Mouse (Mus musculus) hindbrain, embryonic 14.5 days (tissue): ENCODE measurements around the gene Vti1a. TPM values are rescaled to one million over a fixed set of nuclear protein-coding genes. Genes with fewer than 3 reads are reported as not detected.

ENCODE experiments used
- ATAC-seq: fragments of 200-750 bp; cut with Nextera tagmentation; 2 replicates; pipeline ENCODE4 v1.8.0; 2017; ENCODE audit warnings: moderate number of reproducible peaks, mild to moderate bottlenecking, moderate TSS enrichment, moderate library complexity; ENCODE audit not compliant: low FRiP score
- DNase-seq: peaks from one replicate; pipeline ENCODE4 v3.0.0-alpha.2; 2015; ENCODE audit warnings: low spot score
- H3K27ac ChIP-seq: fragments of 300-500 bp; sonication (generic); 2 replicates; pipeline ENCODE4 v1.5.1; 2014; ENCODE audit warnings: mild to moderate bottlenecking, moderate library complexity
- H3K27me3 ChIP-seq: fragments of 300-500 bp; sonication (generic); 2 replicates; pipeline ENCODE4 v1.6.1; 2014; ENCODE audit warnings: mild to moderate bottlenecking, low read length, mixed read lengths; ENCODE audit not compliant: control insufficient read depth, insufficient read depth
- H3K36me3 ChIP-seq: fragments of 300-500 bp; sonication (generic); replicated peaks from 2 replicates; pipeline ENCODE4 v1.6.1; 2014; ENCODE audit not compliant: control insufficient read depth, insufficient read depth
- H3K4me1 ChIP-seq: fragments of 300-500 bp; sonication (generic); replicated peaks from 2 replicates; pipeline ENCODE4 v1.6.1; 2014; ENCODE audit warnings: antibody characterized with exemption, low read length, mixed read lengths; ENCODE audit not compliant: control insufficient read depth, insufficient read depth
- H3K4me2 ChIP-seq: fragments of 300-500 bp; sonication (generic); replicated peaks from 2 replicates; pipeline ENCODE4 v1.6.1; 2014; ENCODE audit warnings: mild to moderate bottlenecking, moderate library complexity
- H3K4me3 ChIP-seq: fragments of 300-500 bp; sonication (generic); replicated peaks from 2 replicates; pipeline ENCODE4 v1.5.1; 2014; ENCODE audit warnings: mild to moderate bottlenecking, low read length
- H3K9ac ChIP-seq: fragments of 300-500 bp; sonication (generic); 2 replicates; pipeline ENCODE4 v1.6.1; 2014
- H3K9me3 ChIP-seq: fragments of 300-500 bp; sonication (generic); 2 replicates; pipeline ENCODE4 v1.6.1; 2016; ENCODE audit warnings: low read length; ENCODE audit not compliant: control insufficient read depth
- WGBS: fragments of 180-500 bp; shearing (Covaris S2); extraction: QIAGEN DNeasy Blood & Tissue Kit; methylation state at CpG from one replicate; pipeline ENCODE4 v1.1.7; 2014; 5-methylcytosine and 5-hydroxymethylcytosine counted together
- polyA plus RNA-seq: library from polyadenylated mRNA; unstranded; fragments of >200 nt; fragmentation: Nextera tagmentation; extraction: Ambion mirVana; gene quantifications from 2 replicates; pipeline ENCODE4 v1.2.1, GENCODE M21; 2014

The Vti1a gene
- polyA plus RNA-seq, 1 experiment from 2014 or later, result 32.1 TPM

DNA sequence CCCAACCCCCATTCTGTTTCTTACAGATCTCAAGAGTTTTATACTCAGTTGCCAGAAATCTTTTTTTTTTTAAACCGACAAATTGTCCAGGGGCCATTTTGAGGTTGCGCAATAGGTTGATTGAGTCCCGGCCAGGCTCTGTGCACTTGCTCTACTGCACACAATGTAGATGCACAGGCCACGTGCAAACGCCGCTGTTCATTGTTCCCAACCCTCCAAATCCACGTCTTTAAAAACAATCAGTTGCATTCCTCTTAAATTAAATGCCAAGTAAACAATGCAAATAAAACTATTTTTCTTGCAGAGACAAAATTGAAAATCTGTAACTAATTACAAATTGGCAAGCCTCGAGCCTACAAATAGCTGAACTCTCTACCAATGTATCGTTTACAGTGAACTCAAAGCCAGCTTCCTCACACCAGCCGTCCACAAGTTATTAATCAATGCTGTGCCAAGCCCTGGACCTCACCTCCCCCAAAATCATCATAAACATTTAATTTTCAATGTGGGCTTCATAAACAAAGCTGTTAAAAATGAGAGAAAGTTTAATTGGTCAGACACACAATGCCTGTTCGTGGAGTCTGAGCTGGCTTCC, 244.1 kb downstream of the Vti1a start:
- Histone ChIP-seq H3K9me3 (no peaks in the 10 kb centered on the region), H3K4me3 (no peak overlapping the region), H3K36me3 (no peaks in the 10 kb centered on the region), H3K27ac (no peak overlapping the region), H3K4me2 (no peak overlapping the region), H3K9ac (no peak overlapping the region), H3K27me3 (peaks cover 21% of the 10 kb centered on the region), H3K4me1 (peaks cover 14% of the 10 kb centered on the region; the same call in 1 of the 2 replicates)
- DNase-seq (no peak), ATAC-seq (no peak)
- WGBS, result 78% methylated on average over 11 of the region's 11 CpGs

DNA sequence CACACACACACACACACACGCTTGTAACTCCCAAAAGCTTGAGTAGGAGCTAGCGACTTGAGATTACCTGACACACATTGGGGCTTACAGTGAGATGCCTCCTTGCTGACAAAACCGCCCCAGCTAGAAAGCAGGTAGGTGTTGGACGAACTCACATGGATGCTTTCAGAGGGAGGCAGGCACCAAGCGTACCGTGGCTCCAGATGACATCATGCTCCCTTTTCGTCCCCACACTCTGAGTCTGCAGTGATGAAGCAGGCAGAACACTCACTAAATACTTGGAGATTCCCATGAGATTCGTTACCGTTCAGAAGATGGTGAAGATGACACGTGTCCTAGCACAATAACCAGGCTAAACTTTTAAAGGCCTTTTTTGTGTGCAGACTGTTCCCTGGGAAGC, 245.4 kb downstream of the Vti1a start:
- H3K27me3 ChIP-seq, result peaks cover 24% of the 10 kb centered on the region
- H3K27ac ChIP-seq, result no peak overlapping the region
- WGBS, result 86% methylated on average over 10 of the region's 10 CpGs
- DNase-seq (no peak), ATAC-seq (no peak)
- no peaks in the 10 kb centered on the region for H3K9me3 ChIP-seq
- no peaks in the 10 kb centered on the region for H3K36me3 ChIP-seq
- H3K4me3 ChIP-seq, result no peak overlapping the region
- H3K4me1 ChIP-seq, result 0 out of 2 replicates have a peak, but pooled peaks cover 9% of the 10 kb centered on the region
- H3K4me2 ChIP-seq, result no peak overlapping the region
- no peak overlapping the region for H3K9ac ChIP-seq

DNA sequence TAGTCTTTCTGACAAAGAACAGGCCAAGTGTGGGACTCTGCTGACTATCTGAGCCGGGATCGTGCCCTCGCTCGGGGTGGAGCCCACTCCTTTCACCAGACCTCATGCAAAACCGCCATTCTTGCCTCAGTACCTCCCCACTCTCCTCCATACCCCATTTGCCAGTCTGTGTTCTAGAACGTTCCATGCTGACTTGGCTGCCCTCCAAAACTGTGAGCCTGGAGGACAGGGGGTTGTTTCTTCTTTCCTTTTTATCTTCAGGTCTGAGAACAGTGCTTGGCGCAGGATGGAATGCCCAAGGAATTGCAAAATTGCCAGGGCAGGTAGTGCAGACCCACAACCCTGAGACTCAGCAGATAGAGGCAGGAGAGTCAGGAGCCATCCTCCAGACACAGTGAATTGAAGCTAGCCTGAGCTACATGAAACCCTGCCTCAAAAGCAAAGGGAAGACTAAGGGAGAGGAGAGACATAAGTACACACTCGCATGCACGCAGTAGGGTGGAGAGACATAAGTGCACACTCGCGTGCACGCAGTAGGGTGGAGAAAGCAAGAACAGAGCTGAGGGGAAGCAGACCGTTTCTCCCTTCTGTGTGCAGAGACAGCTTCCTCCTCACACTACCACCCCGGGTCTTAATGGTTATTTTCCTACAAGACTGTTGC, 246.5 kb downstream of the Vti1a start:
- no peak for ATAC-seq
- WGBS, result 87% methylated on average over 14 of the region's 14 CpGs
- peaks cover 24% of the 10 kb centered on the region for H3K27me3 ChIP-seq

DNA sequence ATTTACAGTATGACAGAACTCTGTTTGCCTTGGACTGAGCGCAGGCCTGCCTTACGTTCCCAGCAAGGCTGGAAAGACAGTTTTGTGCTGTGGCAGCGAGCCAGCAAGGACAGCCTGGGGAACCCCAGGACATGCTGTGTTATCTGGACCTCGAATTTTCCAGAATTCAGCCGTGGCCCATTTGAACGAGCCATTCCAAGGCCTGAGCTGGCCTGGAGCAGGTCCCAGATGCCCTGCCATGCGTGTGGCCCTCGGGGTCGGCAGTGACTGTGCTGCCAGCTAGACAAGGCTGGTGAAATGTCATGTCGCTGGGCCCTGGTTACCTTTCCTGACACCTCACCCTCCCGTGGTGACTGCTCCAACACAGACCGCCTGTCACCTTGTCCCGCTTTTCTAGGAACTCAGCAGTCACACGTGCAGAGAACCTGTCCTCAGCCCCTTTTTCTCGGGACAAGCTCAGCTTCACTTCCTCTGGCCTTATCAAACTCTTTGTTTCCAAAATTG, 247.1 kb downstream of the Vti1a start:
- ATAC-seq (no peak), DNase-seq (no peak)
- no peaks in the 10 kb centered on the region for H3K36me3 ChIP-seq
- peaks cover 24% of the 10 kb centered on the region for H3K27me3 ChIP-seq
- 61% methylated on average over 15 of the region's 15 CpGs for WGBS
- no peaks in the 10 kb centered on the region for H3K9me3 ChIP-seq
- no peak overlapping the region for H3K4me2 ChIP-seq
- H3K9ac ChIP-seq, result no peak overlapping the region
- 0 out of 2 replicates have a peak, but pooled peaks cover 7% of the 10 kb centered on the region for H3K4me1 ChIP-seq
- H3K27ac ChIP-seq, result no peak overlapping the region
- H3K4me3 ChIP-seq, result no peak overlapping the region

More for the DNA sequence above, 246.5 kb downstream of the Vti1a start:
- DNase-seq, result no peak
- Histone ChIP-seq H3K36me3 (no peaks in the 10 kb centered on the region), H3K9ac (no peak overlapping the region), H3K9me3 (no peaks in the 10 kb centered on the region), H3K4me1 (0 out of 2 replicates have a peak, but pooled peaks cover 7% of the 10 kb centered on the region), H3K4me3 (no peak overlapping the region), H3K4me2 (no peak overlapping the region), H3K27ac (no peak overlapping the region)

DNA sequence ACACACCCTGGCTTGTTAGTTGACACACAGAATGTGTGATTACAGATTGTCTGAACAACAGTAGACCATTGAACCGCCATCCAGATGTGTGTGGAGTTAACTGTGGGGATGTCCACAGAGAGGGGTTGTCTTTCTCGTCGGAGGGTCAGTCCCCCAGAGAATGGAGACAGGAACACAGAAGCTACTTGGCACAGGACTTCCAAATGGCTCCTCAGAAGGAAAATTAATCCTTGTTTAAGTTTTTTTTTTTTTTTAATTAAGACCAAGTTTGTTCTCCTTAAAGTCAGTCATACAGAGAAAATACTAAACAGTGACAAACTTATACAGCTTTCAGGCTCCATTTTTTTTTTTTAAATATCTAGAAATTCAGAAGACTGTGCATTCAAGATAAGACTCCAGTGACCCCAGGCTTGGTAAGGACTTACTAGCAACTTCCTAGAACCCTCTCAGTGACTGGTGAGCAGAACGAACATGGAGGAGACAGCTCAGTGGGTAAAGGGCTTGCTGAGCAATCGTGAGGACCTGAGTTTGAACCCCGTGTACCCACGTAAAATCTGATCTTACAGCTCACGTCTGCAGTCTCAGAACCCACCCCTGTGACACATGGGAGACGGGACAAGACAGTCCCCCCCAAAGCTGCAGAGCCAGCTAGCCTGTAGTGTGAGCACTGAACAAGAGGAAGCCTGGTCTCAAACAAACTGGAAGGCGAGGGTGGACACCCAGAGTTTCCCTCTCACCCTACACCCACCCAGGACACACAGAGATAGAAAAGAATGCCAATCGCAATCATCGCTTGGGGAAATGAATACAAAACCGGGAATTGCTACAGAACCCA, 248.2 kb downstream of the Vti1a start:
- Histone ChIP-seq H3K4me1 (0 out of 2 replicates have a peak, but pooled peaks cover 7% of the 10 kb centered on the region), H3K9me3 (no peaks in the 10 kb centered on the region), H3K36me3 (no peaks in the 10 kb centered on the region), H3K9ac (no peak overlapping the region), H3K27me3 (peaks cover 24% of the 10 kb centered on the region), H3K27ac (no peak overlapping the region), H3K4me3 (no peak overlapping the region), H3K4me2 (no peak overlapping the region)
- DNase-seq (no peak), ATAC-seq (no peak)
- 77% methylated on average over 13 of the region's 13 CpGs for WGBS

DNA sequence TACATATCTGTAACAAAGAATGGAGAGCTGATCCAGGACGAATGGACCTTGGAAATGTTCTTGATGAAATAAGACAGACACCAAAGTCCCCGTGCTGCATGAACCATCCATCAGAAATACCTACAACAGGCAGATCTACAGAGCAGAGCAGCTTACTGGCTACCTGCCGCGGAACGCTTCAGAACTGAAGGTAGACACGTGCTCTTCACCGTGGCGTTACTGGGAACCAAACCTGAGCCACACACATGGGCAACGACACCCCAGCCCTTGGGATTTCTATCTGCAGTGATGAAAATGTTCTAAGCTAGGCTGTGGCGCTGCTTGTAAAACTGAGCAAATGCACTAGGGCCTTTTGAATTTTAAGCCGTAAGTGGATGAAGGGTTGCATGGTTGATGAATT, 249.0 kb downstream of the Vti1a start:
- no peak overlapping the region for H3K4me2 ChIP-seq
- no peak overlapping the region for H3K27ac ChIP-seq
- DNase-seq (no peak), ATAC-seq (no peak)
- H3K4me1 ChIP-seq, result 0 out of 2 replicates have a peak, but pooled peaks cover 7% of the 10 kb centered on the region
- 90% methylated on average over 11 of the region's 11 CpGs for WGBS
- H3K9ac ChIP-seq, result no peak overlapping the region
- no peaks in the 10 kb centered on the region for H3K9me3 ChIP-seq
- peaks cover 24% of the 10 kb centered on the region for H3K27me3 ChIP-seq
- H3K36me3 ChIP-seq, result no peaks in the 10 kb centered on the region
- H3K4me3 ChIP-seq, result no peak overlapping the region

DNA sequence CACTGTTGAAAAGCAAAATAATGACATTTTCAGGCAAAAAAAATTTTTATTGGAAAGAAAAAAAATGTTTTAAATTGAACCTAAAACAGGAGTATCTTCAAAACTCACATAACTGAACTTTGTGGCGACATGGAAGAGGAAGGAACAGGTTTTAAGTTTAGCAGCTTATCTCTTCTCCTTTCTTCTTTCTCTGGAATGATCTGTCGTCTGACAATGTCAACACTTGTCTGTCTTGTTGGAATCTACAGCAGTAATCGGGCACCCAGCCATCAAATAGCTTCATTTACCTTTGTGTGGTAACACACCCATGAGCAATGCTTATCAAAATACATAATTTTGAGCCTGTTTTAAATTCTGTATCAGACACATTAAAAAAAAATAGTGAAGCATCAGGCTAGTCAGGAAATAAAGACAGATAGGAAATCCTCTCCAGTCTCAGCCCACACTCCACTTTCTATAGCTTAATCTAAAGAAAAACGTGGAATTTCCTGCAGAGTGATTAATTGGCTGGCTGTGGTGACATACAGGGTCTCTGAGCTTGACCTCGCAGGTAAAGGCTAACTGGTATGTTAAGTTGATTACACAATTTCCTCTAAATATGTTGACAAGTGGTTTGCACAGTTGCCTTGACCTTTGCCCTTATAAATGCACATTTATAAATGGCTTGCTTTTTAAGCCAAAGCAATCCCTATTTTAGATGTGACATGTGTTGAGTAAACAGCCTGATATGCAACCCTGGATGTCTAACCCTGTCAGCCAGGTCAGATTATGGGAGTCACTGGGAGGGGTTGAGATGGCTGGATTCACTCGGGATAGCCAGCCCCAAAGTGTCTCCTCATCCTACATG, 249.7 kb downstream of the Vti1a start:
- ATAC-seq, result no peak
- Histone ChIP-seq H3K4me2 (no peak overlapping the region), H3K4me3 (no peak overlapping the region), H3K36me3 (no peaks in the 10 kb centered on the region), H3K4me1 (0 out of 2 replicates have a peak, but pooled peaks cover 7% of the 10 kb centered on the region), H3K9me3 (no peaks in the 10 kb centered on the region), H3K27ac (no peak overlapping the region), H3K27me3 (peaks cover 18% of the 10 kb centered on the region), H3K9ac (no peak overlapping the region)
- 81% methylated on average over 6 of the region's 6 CpGs for WGBS
- DNase-seq, result no peak

DNA sequence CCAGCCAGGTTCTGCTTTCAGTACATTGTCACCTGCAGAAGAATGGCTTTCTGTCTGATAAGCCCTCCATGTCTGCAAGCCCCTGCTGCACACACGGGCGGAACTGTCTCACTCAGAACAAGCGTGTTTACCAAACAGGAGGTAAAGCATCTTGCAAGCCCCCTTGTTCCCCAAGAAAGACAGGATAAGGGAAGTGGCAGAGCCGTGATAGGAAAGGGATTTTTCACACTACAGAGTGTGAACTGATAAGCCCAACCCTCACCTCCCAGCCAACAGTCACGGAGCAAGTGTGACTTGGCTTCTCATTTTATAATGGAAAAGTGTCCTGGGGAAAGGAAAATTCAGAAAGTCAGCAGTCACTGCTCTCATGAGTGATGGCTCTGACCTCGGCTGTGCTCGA, 253.0 kb downstream of the Vti1a start:
- no peaks in the 10 kb centered on the region for H3K4me1 ChIP-seq
- no peak for ATAC-seq
- DNase-seq, result no peak
- H3K27ac ChIP-seq, result no peak overlapping the region
- H3K9ac ChIP-seq, result no peak overlapping the region
- WGBS, result 76% methylated on average over 7 of the region's 7 CpGs
- H3K9me3 ChIP-seq, result no peaks in the 10 kb centered on the region
- no peaks in the 10 kb centered on the region for H3K36me3 ChIP-seq
- H3K4me2 ChIP-seq, result no peak overlapping the region
- peaks cover 9% of the 10 kb centered on the region; the same call in 1 of the 2 replicates for H3K27me3 ChIP-seq
- H3K4me3 ChIP-seq, result no peak overlapping the region
